Mouse (Mus musculus) forebrain, embryonic 13.5 days (tissue): Measurements from ENCODE around the gene Lcn4. TPM values are rescaled to one million over a fixed set of nuclear protein-coding genes. Genes with fewer than 3 reads are reported as not detected.
A peak's percentile ranks its signal among the peaks of the same experiment; 100 is the strongest.

Experiments used
- ATAC-seq: fragments of 200-750 bp; cut with Nextera tagmentation; 2 replicates; pipeline ENCODE4 v1.8.0; 2017
- H3K27ac ChIP-seq: fragments of 300-500 bp; sonication (generic); 2 replicates; pipeline ENCODE4 v1.5.1; 2015; ENCODE audit warnings: inconsistent platforms, mild to moderate bottlenecking, moderate library complexity
- H3K27me3 ChIP-seq: fragments of 300-500 bp; sonication (generic); 2 replicates; pipeline ENCODE4 v1.6.1; 2015; ENCODE audit warnings: mild to moderate bottlenecking, inconsistent platforms
- H3K36me3 ChIP-seq: fragments of 300-500 bp; sonication (generic); 2 replicates; pipeline ENCODE4 v1.6.1; 2015; ENCODE audit warnings: mild to moderate bottlenecking, inconsistent platforms; ENCODE audit not compliant: poor library complexity, severe bottlenecking
- H3K4me1 ChIP-seq: fragments of 300-500 bp; sonication (generic); 2 replicates; pipeline ENCODE4 v1.6.1; 2015; ENCODE audit warnings: inconsistent platforms
- H3K4me2 ChIP-seq: fragments of 300-500 bp; sonication (generic); 2 replicates; pipeline ENCODE4 v1.6.1; 2015; ENCODE audit warnings: inconsistent platforms, mild to moderate bottlenecking, moderate library complexity
- H3K4me3 ChIP-seq: fragments of 300-500 bp; sonication (generic); 2 replicates; pipeline ENCODE4 v1.5.1; 2015; ENCODE audit warnings: mild to moderate bottlenecking, inconsistent platforms
- H3K9ac ChIP-seq: fragments of 300-500 bp; sonication (generic); 2 replicates; pipeline ENCODE4 v1.6.1; 2015; ENCODE audit warnings: mild to moderate bottlenecking, inconsistent platforms
- H3K9me3 ChIP-seq: fragments of 300-500 bp; sonication (generic); replicated peaks from 2 replicates; pipeline ENCODE4 v1.6.1; 2016; ENCODE audit warnings: inconsistent platforms
- WGBS: fragments of 180-500 bp; shearing (Covaris S2); methylation state at CpG from one replicate; pipeline ENCODE4 v1.1.7; 2015; 5-methylcytosine and 5-hydroxymethylcytosine counted together
- polyA plus RNA-seq: library from polyadenylated mRNA; unstranded; fragments of >200 nt; fragmentation: Nextera tagmentation; extraction: Ambion mirVana; gene quantifications from 2 replicates; pipeline ENCODE4 v1.2.1, GENCODE M21; 2015

Lcn4 gene
- polyA plus RNA-seq, 1 experiment from 2014 or later: not detected

DNA sequence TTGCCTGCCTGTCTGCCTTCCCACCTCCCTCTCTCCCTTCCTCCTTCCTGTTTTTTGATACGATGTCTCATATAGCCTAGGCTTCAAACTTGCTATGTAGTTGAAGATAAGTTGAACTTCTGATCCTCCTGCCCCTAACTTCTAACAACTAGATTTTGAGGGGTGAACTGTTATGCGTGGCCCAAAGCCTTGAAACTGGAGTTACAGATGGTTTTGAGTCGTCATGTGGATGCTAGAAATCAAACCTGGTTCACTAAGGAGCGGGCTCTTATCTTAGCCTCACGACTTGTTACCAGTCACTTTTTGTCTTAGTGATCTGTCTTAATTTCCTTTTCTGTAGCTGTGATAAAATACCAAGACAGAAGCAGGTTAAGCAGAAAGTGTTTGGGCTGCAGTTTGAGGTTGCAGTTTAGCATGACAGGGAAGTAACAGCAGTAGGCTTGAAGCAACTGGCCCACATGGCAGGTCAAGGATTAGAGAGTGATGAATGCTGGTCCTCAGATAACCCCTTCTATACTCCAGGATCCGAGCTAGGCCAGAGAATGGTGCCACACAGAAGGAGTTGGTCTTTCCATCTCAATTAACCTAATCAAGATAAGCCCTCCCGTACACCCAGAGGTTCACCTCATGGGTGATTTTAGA, 30.0 kb downstream of the Lcn4 start:
- Histone ChIP-seq H3K27ac (no peak overlapping the region), H3K4me1 (peaks cover 18% of the 10 kb centered on the region), H3K27me3 (no peaks in the 10 kb centered on the region), H3K9me3 (no peaks in the 10 kb centered on the region), H3K4me2 (no peak overlapping the region), H3K4me3 (no peak overlapping the region), H3K36me3 (peaks cover 26% of the 10 kb centered on the region), H3K9ac (no peak overlapping the region)
- 81% methylated on average over 7 of the region's 7 CpGs for WGBS
- no peak for ATAC-seq

DNA sequence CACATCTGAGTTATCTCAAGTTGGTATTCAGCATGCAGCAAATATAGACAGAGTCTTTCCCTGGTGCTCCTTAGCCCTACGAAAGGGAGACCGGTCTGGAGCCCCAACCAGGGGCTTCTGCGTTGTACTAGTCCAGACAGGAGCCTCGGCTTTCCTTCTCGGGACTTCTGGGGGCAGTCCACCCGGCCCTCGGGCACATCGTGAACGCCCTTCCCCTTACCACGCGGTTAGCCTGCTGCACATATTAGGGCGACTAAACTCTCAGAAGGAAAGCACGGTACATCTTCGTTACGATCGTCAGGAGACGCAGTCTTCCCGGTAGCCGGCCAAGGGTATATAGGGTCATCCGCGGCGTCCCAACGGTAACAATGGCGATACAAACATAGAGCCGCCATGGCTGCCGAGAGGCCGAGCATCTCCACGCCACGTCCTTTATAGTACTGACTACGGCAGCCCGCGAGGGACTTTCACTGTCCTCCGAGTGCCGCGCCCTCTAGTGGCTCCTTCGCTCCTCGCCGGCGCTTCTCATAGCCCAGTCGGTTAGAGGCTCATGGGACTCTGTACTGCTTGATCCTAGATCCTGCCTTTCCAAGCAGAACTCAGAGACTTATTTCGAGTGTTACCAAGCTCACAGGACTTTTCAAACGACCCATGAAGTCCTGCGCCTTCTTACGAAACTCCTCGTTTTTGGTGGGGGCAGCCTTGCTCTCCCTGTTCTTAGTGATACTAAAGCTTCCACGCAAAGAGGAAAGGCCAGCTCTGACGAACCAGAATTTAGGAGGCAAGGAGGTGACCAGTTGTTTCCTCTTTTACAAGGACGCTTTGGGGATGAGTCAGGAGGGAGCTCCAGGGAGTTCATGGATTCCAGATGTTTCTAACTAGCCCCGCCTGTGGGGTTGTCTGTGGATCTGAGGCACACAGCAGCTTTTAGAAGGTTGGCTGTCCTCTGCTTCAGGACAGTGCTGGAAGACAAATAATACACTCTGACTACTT, 30.9 kb downstream of the Lcn4 start:
- H3K4me2 ChIP-seq: peak overlapping the region; percentile 86
- H3K9me3 ChIP-seq: no peaks in the 10 kb centered on the region
- WGBS: 5% methylated on average over 49 of the region's 49 CpGs
- peak; percentile 92 for ATAC-seq
- peak overlapping the region; percentile 94 for H3K9ac ChIP-seq
- H3K4me3 ChIP-seq: peak overlapping the region; percentile 92
- H3K27ac ChIP-seq: peak overlapping the region; percentile 77
- H3K27me3 ChIP-seq: no peaks in the 10 kb centered on the region
- H3K36me3 ChIP-seq: peaks cover 36% of the 10 kb centered on the region
- peaks cover 18% of the 10 kb centered on the region for H3K4me1 ChIP-seq

DNA sequence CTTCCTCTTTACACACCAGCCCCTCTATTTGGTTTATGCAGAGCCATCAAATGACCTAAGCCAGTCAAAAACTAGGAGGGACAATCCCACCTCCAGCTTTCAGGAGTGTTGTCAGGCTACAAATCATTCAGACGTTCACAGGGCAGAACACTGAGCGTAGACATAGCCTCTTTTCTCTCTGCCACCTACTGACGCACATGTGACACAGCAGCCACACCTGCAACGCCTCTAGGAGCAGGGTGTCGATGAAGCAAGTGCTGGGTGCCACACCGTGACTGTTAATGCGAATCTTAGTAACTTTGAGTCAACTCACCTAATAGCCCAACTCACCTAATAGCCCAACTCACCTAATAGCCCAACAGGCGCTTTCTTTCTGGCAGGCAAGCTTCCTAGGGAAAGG, 32.0 kb downstream of the Lcn4 start:
- Histone ChIP-seq H3K4me1 (peaks cover 20% of the 10 kb centered on the region), H3K27me3 (no peaks in the 10 kb centered on the region), H3K9me3 (no peaks in the 10 kb centered on the region), H3K27ac (peak overlapping the region; percentile 44; the same call in 1 of the 2 replicates), H3K36me3 (peaks cover 47% of the 10 kb centered on the region), H3K9ac (peak overlapping the region; percentile 94), H3K4me2 (peak overlapping the region; percentile 86), H3K4me3 (peak overlapping the region; percentile 92)
- ATAC-seq: peak; percentile 8; the same call in 1 of the 2 replicates
- 5% methylated on average over 8 of the region's 8 CpGs for WGBS

DNA sequence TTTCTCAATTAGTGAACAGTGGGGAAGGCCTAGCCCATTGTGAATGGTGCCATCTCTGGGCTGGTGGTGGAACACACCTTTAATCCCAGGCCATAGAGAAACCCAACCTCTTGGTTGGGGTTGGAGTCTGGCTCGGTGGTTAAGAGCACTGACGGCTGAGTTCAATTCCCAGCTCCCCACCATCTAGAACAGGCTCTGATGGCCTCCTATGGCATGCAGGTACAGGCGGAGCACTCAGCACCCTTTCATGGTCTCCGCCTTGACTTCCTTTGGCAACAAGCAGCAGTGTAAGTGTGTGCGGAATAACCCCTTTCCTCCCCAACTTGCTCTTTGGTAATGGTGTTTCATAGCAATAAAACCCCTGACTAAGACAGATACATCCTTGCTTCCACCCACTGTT, 32.5 kb downstream of the Lcn4 start:
- peak overlapping the region; percentile 44; the same call in 1 of the 2 replicates for H3K27ac ChIP-seq
- peaks cover 48% of the 10 kb centered on the region for H3K36me3 ChIP-seq
- WGBS: 73% methylated on average over 5 of the region's 5 CpGs
- H3K27me3 ChIP-seq: no peaks in the 10 kb centered on the region
- H3K4me1 ChIP-seq: peaks cover 20% of the 10 kb centered on the region
- no peak for ATAC-seq
- H3K9ac ChIP-seq: peak overlapping the region; percentile 94
- H3K4me2 ChIP-seq: peak overlapping the region; percentile 86
- no peaks in the 10 kb centered on the region for H3K9me3 ChIP-seq
- H3K4me3 ChIP-seq: peak overlapping the region; percentile 92

DNA sequence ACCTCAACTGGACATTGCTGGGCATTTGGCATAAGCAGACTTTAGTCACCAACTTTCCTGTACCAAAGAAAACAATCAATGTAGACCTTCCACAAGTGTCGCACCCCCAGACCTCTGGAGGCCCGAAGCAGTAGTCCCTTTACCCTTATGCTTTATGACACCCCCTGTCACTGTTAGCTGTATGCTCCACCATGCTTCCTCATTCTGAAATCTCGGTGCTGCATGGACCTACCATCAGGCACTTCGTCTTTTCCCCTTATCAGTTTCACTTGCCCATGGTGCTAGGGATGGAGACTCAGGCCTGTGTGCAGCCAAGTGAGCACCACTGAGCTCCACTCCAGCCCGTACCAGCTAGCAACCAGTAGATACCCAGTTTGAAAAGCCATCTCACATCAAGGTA, 33.0 kb downstream of the Lcn4 start:
- peaks cover 20% of the 10 kb centered on the region for H3K4me1 ChIP-seq
- H3K27me3 ChIP-seq: no peaks in the 10 kb centered on the region
- 0 out of 2 replicates have a peak overlapping the region, but pooled peaks have one; percentile 92 for H3K4me3 ChIP-seq
- no peak for ATAC-seq
- no peak overlapping the region for H3K27ac ChIP-seq
- H3K4me2 ChIP-seq: peak overlapping the region; percentile 86
- H3K36me3 ChIP-seq: peaks cover 48% of the 10 kb centered on the region
- 87% methylated on average over 5 of the region's 5 CpGs for WGBS
- H3K9me3 ChIP-seq: no peaks in the 10 kb centered on the region
- H3K9ac ChIP-seq: peak overlapping the region; percentile 94

DNA sequence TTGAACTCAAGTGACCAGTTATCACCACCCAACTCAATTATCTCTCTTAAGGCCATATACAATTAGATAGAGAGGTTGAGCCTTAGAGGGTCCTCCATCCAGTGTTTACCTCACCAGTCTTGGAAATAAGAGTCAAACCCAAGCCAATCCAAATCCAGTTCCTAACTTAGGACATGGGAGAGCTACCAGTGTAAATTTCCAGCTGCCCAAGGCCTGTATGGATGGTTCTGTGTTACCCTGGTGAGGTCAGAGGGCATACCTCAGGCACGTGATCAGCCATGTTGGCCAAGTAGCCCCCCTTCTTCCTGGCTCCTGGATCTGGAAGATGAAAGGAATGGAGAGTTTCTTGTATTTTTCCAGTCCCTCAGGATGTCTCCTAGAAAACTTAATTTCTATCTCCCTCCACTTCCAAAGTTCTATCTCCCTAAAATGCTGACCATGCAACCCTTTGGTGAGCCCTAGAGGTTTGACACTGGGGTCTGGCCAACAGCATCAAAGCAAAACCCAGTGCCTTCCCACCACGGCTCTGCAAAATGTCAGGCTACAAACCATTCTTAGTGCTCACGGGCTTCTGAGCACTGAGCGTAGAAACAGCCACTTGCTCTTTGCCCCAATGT, 33.7 kb downstream of the Lcn4 start:
- ATAC-seq: no peak
- peak overlapping the region; percentile 86; the same call in 1 of the 2 replicates for H3K4me2 ChIP-seq
- H3K36me3 ChIP-seq: peaks cover 48% of the 10 kb centered on the region
- H3K4me1 ChIP-seq: peaks cover 26% of the 10 kb centered on the region
- no peak overlapping the region for H3K4me3 ChIP-seq
- WGBS: 79% methylated on average over 4 of the region's 4 CpGs
- H3K9ac ChIP-seq: peak overlapping the region; percentile 94; the same call in 1 of the 2 replicates
- no peak overlapping the region for H3K27ac ChIP-seq
- H3K9me3 ChIP-seq: no peaks in the 10 kb centered on the region
- no peaks in the 10 kb centered on the region for H3K27me3 ChIP-seq

DNA sequence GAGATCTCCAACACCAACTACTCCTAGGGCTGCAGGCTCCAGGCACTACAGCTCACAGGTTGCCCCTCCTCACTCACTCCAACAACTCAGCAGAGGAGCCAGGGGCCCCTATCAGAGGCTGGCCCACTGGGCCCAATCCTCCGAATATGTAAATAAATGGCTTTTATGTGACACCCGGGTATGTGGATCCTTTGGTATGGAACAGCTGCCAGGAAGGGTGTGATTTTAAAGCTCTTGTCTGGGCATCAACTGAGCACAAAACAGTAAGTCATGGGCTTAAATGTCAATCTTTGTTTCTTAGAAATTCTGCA, 34.8 kb downstream of the Lcn4 start:
- H3K36me3 ChIP-seq: peaks cover 52% of the 10 kb centered on the region
- no peak overlapping the region for H3K4me3 ChIP-seq
- ATAC-seq: no peak

DNA sequence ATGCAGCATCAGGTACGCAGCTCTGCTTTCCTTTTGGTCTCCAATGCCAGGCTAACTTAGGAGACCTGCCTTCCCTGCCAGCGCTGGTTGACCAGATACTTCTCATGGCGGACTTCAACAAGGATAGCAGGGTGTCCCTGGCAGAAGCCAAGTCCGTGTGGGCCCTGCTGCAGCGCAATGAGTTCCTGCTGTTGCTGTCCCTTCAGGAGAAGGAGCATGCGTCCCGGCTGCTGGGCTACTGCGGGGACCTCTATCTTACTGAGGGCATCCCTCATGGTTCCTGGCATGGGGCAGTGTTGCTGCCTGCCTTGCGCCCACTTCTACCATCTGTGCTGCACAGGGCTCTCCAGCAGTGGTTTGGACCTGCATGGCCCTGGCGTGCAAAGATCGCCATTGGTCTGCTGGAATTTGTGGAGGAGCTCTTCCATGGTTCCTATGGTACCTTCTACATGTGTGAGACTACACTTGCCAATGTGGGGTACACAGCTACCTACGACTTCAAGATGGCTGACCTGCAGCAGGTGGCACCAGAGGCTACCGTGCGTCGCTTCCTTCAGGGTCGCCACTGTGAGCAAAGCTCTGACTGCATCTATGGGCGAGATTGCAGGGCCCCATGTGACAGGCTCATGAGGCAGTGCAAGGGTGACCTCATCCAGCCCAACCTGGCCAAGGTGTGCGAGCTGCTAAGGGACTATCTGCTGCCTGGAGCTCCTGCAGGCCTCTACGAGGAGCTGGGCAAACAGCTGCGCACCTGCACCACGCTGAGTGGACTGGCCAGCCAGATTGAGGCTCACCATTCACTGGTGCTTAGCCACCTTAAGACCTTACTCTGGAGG, 35.4 kb downstream of the Lcn4 start:
- H3K4me2 ChIP-seq: no peak overlapping the region
- H3K4me1 ChIP-seq: peaks cover 40% of the 10 kb centered on the region
- ATAC-seq: no peak
- no peaks in the 10 kb centered on the region for H3K27me3 ChIP-seq
- no peaks in the 10 kb centered on the region for H3K9me3 ChIP-seq
- 71% methylated on average over 21 of the region's 21 CpGs for WGBS
- no peak overlapping the region; the same call in 1 of the 2 replicates for H3K9ac ChIP-seq
- H3K36me3 ChIP-seq: peaks cover 52% of the 10 kb centered on the region
- no peak overlapping the region for H3K27ac ChIP-seq
- no peak overlapping the region for H3K4me3 ChIP-seq

More for the DNA sequence above, 34.8 kb downstream of the Lcn4 start:
- Histone ChIP-seq H3K27ac (no peak overlapping the region), H3K27me3 (no peaks in the 10 kb centered on the region), H3K9me3 (no peaks in the 10 kb centered on the region), H3K4me1 (peaks cover 35% of the 10 kb centered on the region), H3K4me2 (no peak overlapping the region), H3K9ac (no peak overlapping the region)
- WGBS: 46% methylated on average over 2 of the region's 2 CpGs

DNA sequence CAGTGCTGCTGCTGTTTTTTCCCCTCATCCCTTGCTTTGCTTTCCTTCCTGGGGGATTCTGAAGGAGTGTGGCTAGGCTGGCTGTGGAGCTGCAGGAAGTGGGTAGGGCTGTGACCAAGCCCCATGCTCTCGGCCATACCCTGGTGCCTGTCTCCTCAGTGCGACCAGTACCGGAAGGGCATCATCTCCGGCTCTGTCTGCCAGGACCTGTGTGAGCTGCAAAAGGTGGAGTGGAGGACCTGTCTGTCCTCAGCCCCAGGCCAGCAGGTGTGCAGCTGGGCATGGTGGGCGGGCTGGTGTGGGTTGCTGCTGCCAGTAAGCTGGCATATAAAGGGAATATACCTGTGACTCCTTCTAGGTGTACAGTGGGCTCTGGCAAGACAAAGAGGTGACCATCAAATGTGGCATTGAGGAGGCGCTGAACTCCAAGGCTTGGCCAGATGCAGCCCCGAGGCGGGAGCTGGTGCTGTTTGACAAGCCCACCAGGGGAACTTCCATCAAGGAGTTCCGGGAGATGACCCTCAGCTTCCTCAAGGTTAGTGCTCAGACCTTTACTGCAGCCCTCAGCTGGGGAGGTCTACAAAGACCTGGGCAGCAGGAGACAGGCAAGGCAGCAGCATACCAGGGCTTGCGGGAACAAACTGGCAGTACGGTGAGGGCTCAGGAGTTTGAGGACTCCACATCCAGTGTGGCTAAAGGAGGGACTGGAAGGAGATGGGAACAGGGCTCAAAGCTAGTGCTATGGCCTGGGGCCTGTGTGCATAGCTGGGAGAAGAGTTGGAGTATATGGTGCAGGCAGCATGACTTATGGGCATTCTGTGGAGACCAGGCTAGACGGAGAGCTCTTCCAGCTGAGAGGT, 36.2 kb downstream of the Lcn4 start:
- H3K4me1 ChIP-seq: peaks cover 49% of the 10 kb centered on the region

DNA sequence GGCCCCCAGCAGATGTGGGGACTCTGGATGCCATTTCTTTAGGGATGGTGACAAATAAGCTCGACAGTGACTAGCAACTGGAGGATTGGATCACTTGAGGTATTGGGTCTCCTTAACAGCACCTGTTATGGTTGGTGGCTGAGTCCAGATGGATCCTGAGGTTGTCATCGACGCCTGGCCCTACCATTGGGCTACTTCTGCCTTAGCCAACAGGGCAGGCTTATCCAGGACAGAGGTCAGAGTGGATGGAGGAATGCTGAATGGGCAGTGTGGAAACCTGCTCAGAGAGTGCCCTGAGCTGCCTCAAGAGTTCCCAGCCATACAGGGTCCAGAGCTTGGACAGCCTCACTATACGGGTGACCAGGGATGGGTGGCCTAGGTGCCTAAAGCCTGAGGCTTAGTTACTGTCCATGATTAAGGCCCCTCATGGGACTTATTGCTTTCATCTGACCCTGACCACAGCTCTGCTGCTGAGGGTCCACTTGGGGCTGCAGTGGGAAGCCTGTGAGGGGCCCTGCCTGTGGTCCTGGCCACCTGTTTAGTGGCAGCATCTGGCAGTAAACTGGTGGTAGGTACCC, 37.0 kb downstream of the Lcn4 start:
- H3K4me2 ChIP-seq: no peak overlapping the region
- peaks cover 52% of the 10 kb centered on the region for H3K36me3 ChIP-seq
- no peak for ATAC-seq
- peaks cover 54% of the 10 kb centered on the region for H3K4me1 ChIP-seq
- no peaks in the 10 kb centered on the region for H3K27me3 ChIP-seq
- H3K4me3 ChIP-seq: no peak overlapping the region
- no peaks in the 10 kb centered on the region for H3K9me3 ChIP-seq
- 74% methylated on average over 4 of the region's 4 CpGs for WGBS
- no peak overlapping the region for H3K27ac ChIP-seq
- no peak overlapping the region; the same call in 1 of the 2 replicates for H3K9ac ChIP-seq

More for the DNA sequence above, 36.2 kb downstream of the Lcn4 start:
- H3K4me3 ChIP-seq: no peak overlapping the region
- no peaks in the 10 kb centered on the region for H3K9me3 ChIP-seq
- H3K4me2 ChIP-seq: no peak overlapping the region
- 68% methylated on average over 12 of the region's 12 CpGs for WGBS
- ATAC-seq: no peak
- no peak overlapping the region for H3K27ac ChIP-seq
- no peaks in the 10 kb centered on the region for H3K27me3 ChIP-seq
- H3K9ac ChIP-seq: no peak overlapping the region
- peaks cover 52% of the 10 kb centered on the region for H3K36me3 ChIP-seq
